8 mouse cellular contexts compared by ENCODE assay signal in the genomic region with DNA sequence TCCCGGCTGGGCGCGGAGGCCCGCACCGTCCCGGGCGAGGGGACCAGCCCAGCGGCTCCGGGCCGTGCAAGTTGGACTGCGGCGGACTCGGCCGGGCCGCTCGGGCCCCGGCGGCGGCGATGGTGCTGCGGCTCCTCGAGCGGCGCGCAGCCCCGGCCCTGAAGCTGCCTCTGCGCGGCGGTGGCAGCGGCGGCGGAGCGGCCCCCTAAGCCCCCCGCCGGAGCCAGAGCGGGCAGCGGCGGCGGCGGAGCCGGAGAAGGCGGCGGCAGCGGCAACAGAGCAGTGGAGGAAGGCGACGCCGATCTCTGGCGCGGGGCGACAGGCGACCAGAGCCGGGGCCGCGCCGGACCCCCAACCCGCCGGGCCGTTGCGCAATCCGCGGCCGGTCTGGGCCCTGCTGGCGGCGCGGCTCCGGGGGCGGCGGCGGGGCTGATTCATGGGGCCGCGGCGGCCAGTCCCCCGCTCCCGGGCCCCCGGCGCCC.
A peak's percentile ranks its signal among the peaks of the same experiment; 100 is the strongest.
DNase-seq lines count a peak whose midpoint lies in the region; ATAC-seq and TF ChIP-seq lines count a peak whose summit lies in the region.

No protein-coding gene starts in this region.

- TF ChIP-seq CTCF in brain, embryonic 14.5 days (IDR thresholded peaks at IDR 0.05; ENCODE audit: borderline replicate concordance, extremely low read depth, insufficient read depth, insufficient read length): no peak

- peak; percentile 33 to 57 for DNase-seq in layer of hippocampus, postnatal 10 days (ENCODE audit: low spot score in 2 of 2)
- no peak for DNase-seq in layer of hippocampus, postnatal 25 days (ENCODE audit: extremely low spot score in 1 of 2, low spot score in 1 of 2)
- peak; percentile 45 for DNase-seq in brain, embryonic 14.5 days (ENCODE audit: low read depth)
- DNase-seq in right cerebral cortex, postnatal 14 days: no peak

- no peaks in the 10 kb centered on the region for H3K36me3 ChIP-seq in heart, embryonic 15.5 days
- no peaks in the 10 kb centered on the region for H3K36me3 ChIP-seq in liver, embryonic 12.5 days
- no peaks in the 10 kb centered on the region for H3K36me3 ChIP-seq in stomach, embryonic 16.5 days (ENCODE audit: control insufficient read depth, insufficient read depth, low read length)

- H3K4me1 ChIP-seq in heart, embryonic 15.5 days (replicated peaks): peaks cover 17% of the 10 kb centered on the region
- H3K4me1 ChIP-seq in liver, embryonic 12.5 days: no peaks in the 10 kb centered on the region; the same call in 1 of the 2 replicates
- H3K4me1 ChIP-seq in stomach, embryonic 16.5 days (ENCODE audit: control insufficient read depth, insufficient read depth, low read length): peaks cover 8% of the 10 kb centered on the region

- H3K9me3 ChIP-seq in heart, embryonic 15.5 days (replicated peaks): no peaks in the 10 kb centered on the region
- no peaks in the 10 kb centered on the region for H3K9me3 ChIP-seq in liver, embryonic 12.5 days (replicated peaks)
- no peaks in the 10 kb centered on the region for H3K9me3 ChIP-seq in stomach, embryonic 16.5 days (replicated peaks; ENCODE audit: control insufficient read depth, low read length)

- no peak for TF ChIP-seq POLR2A in brain, embryonic 14.5 days (IDR thresholded peaks at IDR 0.05; ENCODE audit: borderline replicate concordance, extremely low read depth, insufficient read depth, insufficient read length, poor library complexity, severe bottlenecking)

- peak overlapping the region; percentile 61 for H3K9ac ChIP-seq in heart, embryonic 15.5 days
- H3K9ac ChIP-seq in liver, embryonic 12.5 days: 0 out of 2 replicates have a peak overlapping the region, but pooled peaks have one; percentile 7
- peak overlapping the region; percentile 78 for H3K9ac ChIP-seq in stomach, embryonic 16.5 days (ENCODE audit: low read length)

- H3K4me2 ChIP-seq in heart, embryonic 15.5 days: peak overlapping the region; percentile 98
- peak overlapping the region; percentile 65 for H3K4me2 ChIP-seq in liver, embryonic 12.5 days
- peak overlapping the region; percentile 89 for H3K4me2 ChIP-seq in stomach, embryonic 16.5 days (ENCODE audit: low read depth, low read length)

- 0 out of 2 replicates have a peak overlapping the region, but pooled peaks have one; percentile 24 for H3K27ac ChIP-seq in heart, embryonic 15.5 days
- H3K27ac ChIP-seq in liver, embryonic 12.5 days: no peak overlapping the region
- H3K27ac ChIP-seq in stomach, embryonic 16.5 days (ENCODE audit: low read length): peak overlapping the region; percentile 46; the same call in 1 of the 2 replicates

- under 1% methylated on average over 48 of the region's 76 CpGs for WGBS in heart, embryonic 15.5 days
- 2% methylated on average over 58 of the region's 76 CpGs for WGBS in liver, embryonic 12.5 days (ENCODE audit: insufficient replicate concordance)
- under 1% methylated on average over 42 of the region's 76 CpGs for WGBS in stomach, embryonic 16.5 days

- 0 out of 2 replicates have a peak, but pooled peaks have one; percentile 36 for ATAC-seq in heart, embryonic 15.5 days (replicated peaks; ENCODE audit: insufficient number of reproducible peaks, insufficient read depth, low FRiP score, low read depth)
- ATAC-seq in liver, embryonic 12.5 days: peak; percentile 15; the same call in 1 of the 2 replicates
- peak; percentile 65; the same call in 1 of the 2 replicates for ATAC-seq in stomach, embryonic 16.5 days (ENCODE audit: insufficient read depth, low FRiP score)
- ATAC-seq in activated CD4-positive, CD25-positive, alpha-beta regulatory T cell, adult 4 months: no peak

- peaks cover 86% of the 10 kb centered on the region for H3K27me3 ChIP-seq in heart, embryonic 15.5 days
- H3K27me3 ChIP-seq in liver, embryonic 12.5 days (replicated peaks): peaks cover 67% of the 10 kb centered on the region
- peaks cover 38% of the 10 kb centered on the region for H3K27me3 ChIP-seq in stomach, embryonic 16.5 days (ENCODE audit: control insufficient read depth, insufficient read depth, low read length)

- peak overlapping the region; percentile 62 for H3K4me3 ChIP-seq in heart, embryonic 15.5 days
- peak overlapping the region; percentile 52 for H3K4me3 ChIP-seq in liver, embryonic 12.5 days
- peak overlapping the region; percentile 59 for H3K4me3 ChIP-seq in stomach, embryonic 16.5 days (replicated peaks; ENCODE audit: low read length)

Comparison
In these comparisons a context has a peak if more than half of its experiments do, and no peak if none do; other contexts are left out.
1. DNase-seq: peak in layer of hippocampus, postnatal 10 days (2 of 2) and brain, embryonic 14.5 days (single experiment); none in layer of hippocampus, postnatal 25 days (0 of 2) and right cerebral cortex, postnatal 14 days (single experiment).
2. H3K9ac ChIP-seq: peak in every context shown above with its lines; median percentile 78 in stomach, embryonic 16.5 days; 61 in heart, embryonic 15.5 days; 7 in liver, embryonic 12.5 days.
3. Peak in every context shown above with its lines, with median percentiles within 50 percentile points of each other: H3K4me2 ChIP-seq and H3K4me3 ChIP-seq.